Mouse (Mus musculus): ENCODE measurements around the gene Trim33. TPM values are rescaled to one million over a fixed set of nuclear protein-coding genes. Genes with fewer than 3 reads are reported as not detected.

The Trim33 gene
- polyA plus RNA-seq, 1 experiment: 138 TPM

- H3K4me3 ChIP-seq (ENCODE audit: low read depth, low read length): no peak overlapping the region
- no peaks in the 10 kb centered on the region for H3K36me3 ChIP-seq (ENCODE audit: control insufficient read depth, insufficient read depth, low read length, poor library complexity, severe bottlenecking)
- H3K27ac ChIP-seq (ENCODE audit: insufficient read depth, low read length): no peak overlapping the region; the same call in 1 of the 2 replicates
- peaks cover 9% of the 10 kb centered on the region for H3K4me1 ChIP-seq (ENCODE audit: control insufficient read depth, insufficient read depth, low read length)
- H3K27me3 ChIP-seq (ENCODE audit: control insufficient read depth, insufficient read depth, low read length, poor library complexity, severe bottlenecking): no peaks in the 10 kb centered on the region
- TF ChIP-seq EP300 (IDR thresholded peaks at IDR 0.05; ENCODE audit: insufficient read depth, low read depth, low read length): no peak
- TF ChIP-seq POLR2A (IDR thresholded peaks at IDR 0.05; ENCODE audit: insufficient read depth, low read length): no peak
- no peak for TF ChIP-seq CTCF (IDR thresholded peaks at IDR 0.05; ENCODE audit: low read depth, low read length)
- peaks cover 9% of the 10 kb centered on the region; the same call in 1 of the 2 replicates for H3K9me3 ChIP-seq (replicated peaks; ENCODE audit: control insufficient read depth, insufficient read depth, low read length, poor library complexity, severe bottlenecking)
- no peak overlapping the region for H3K9ac ChIP-seq (ENCODE audit: low read depth, poor library complexity, severe bottlenecking)
Measured at GRCm38 (mm10) chr3:103378018-103378417, 98.9 kb downstream of the Trim33 start.

- H3K9ac ChIP-seq (ENCODE audit: low read depth, poor library complexity, severe bottlenecking): no peak overlapping the region
- H3K27ac ChIP-seq (ENCODE audit: insufficient read depth, low read length): peak overlapping the region; percentile 68
- H3K4me3 ChIP-seq (ENCODE audit: low read depth, low read length): no peak overlapping the region
- peaks cover 9% of the 10 kb centered on the region; the same call in 1 of the 2 replicates for H3K9me3 ChIP-seq (replicated peaks; ENCODE audit: control insufficient read depth, insufficient read depth, low read length, poor library complexity, severe bottlenecking)
- TF ChIP-seq POLR2A (IDR thresholded peaks at IDR 0.05; ENCODE audit: insufficient read depth, low read length): no peak
- peak; percentile 96 for TF ChIP-seq EP300 (IDR thresholded peaks at IDR 0.05; ENCODE audit: insufficient read depth, low read depth, low read length)
- no peaks in the 10 kb centered on the region for H3K27me3 ChIP-seq (ENCODE audit: control insufficient read depth, insufficient read depth, low read length, poor library complexity, severe bottlenecking)
- peaks cover 9% of the 10 kb centered on the region for H3K4me1 ChIP-seq (ENCODE audit: control insufficient read depth, insufficient read depth, low read length)
- H3K36me3 ChIP-seq (ENCODE audit: control insufficient read depth, insufficient read depth, low read length, poor library complexity, severe bottlenecking): no peaks in the 10 kb centered on the region
Measured at GRCm38 (mm10) chr3:103379371-103379770, 100.3 kb downstream of the Trim33 start.

GRCm38 (mm10) chr3:103380814-103381213, 101.7 kb downstream of the Trim33 start:
- no peaks in the 10 kb centered on the region for H3K36me3 ChIP-seq (ENCODE audit: control insufficient read depth, insufficient read depth, low read length, poor library complexity, severe bottlenecking)
- no peak overlapping the region for H3K9ac ChIP-seq (ENCODE audit: low read depth, poor library complexity, severe bottlenecking)
- no peak overlapping the region for H3K27ac ChIP-seq (ENCODE audit: insufficient read depth, low read length)
- TF ChIP-seq CTCF (IDR thresholded peaks at IDR 0.05; ENCODE audit: low read depth, low read length) (no peak), EP300 (IDR thresholded peaks at IDR 0.05; ENCODE audit: insufficient read depth, low read depth, low read length) (no peak), POLR2A (IDR thresholded peaks at IDR 0.05; ENCODE audit: insufficient read depth, low read length) (no peak)
- H3K4me1 ChIP-seq (ENCODE audit: control insufficient read depth, insufficient read depth, low read length): peaks cover 9% of the 10 kb centered on the region
- H3K4me3 ChIP-seq (ENCODE audit: low read depth, low read length): no peak overlapping the region
- H3K9me3 ChIP-seq (replicated peaks; ENCODE audit: control insufficient read depth, insufficient read depth, low read length, poor library complexity, severe bottlenecking): peaks cover 9% of the 10 kb centered on the region; the same call in 1 of the 2 replicates
- no peaks in the 10 kb centered on the region for H3K27me3 ChIP-seq (ENCODE audit: control insufficient read depth, insufficient read depth, low read length, poor library complexity, severe bottlenecking)

GRCm38 (mm10) chr3:103381441-103381840, 102.3 kb downstream of the Trim33 start:
- TF ChIP-seq POLR2A (IDR thresholded peaks at IDR 0.05; ENCODE audit: insufficient read depth, low read length) (no peak), CTCF (IDR thresholded peaks at IDR 0.05; ENCODE audit: low read depth, low read length) (no peak), EP300 (IDR thresholded peaks at IDR 0.05; ENCODE audit: insufficient read depth, low read depth, low read length) (no peak)
- H3K27ac ChIP-seq (ENCODE audit: insufficient read depth, low read length): no peak overlapping the region
- H3K27me3 ChIP-seq (ENCODE audit: control insufficient read depth, insufficient read depth, low read length, poor library complexity, severe bottlenecking): no peaks in the 10 kb centered on the region
- peaks cover 9% of the 10 kb centered on the region for H3K4me1 ChIP-seq (ENCODE audit: control insufficient read depth, insufficient read depth, low read length)
- H3K4me3 ChIP-seq (ENCODE audit: low read depth, low read length): no peak overlapping the region
- H3K36me3 ChIP-seq (ENCODE audit: control insufficient read depth, insufficient read depth, low read length, poor library complexity, severe bottlenecking): no peaks in the 10 kb centered on the region
- H3K9ac ChIP-seq (ENCODE audit: low read depth, poor library complexity, severe bottlenecking): no peak overlapping the region
- H3K9me3 ChIP-seq (replicated peaks; ENCODE audit: control insufficient read depth, insufficient read depth, low read length, poor library complexity, severe bottlenecking): peaks cover 9% of the 10 kb centered on the region; the same call in 1 of the 2 replicates

GRCm38 (mm10) chr3:103382872-103383567, 103.9 kb downstream of the Trim33 start:
- no peak overlapping the region for H3K9ac ChIP-seq (ENCODE audit: low read depth, poor library complexity, severe bottlenecking)
- 0 out of 2 replicates have a peak, but pooled peaks have one; percentile 12 for TF ChIP-seq EP300 (IDR thresholded peaks at IDR 0.05; ENCODE audit: insufficient read depth, low read depth, low read length)
- no peak for TF ChIP-seq POLR2A (IDR thresholded peaks at IDR 0.05; ENCODE audit: insufficient read depth, low read length)
- TF ChIP-seq CTCF (IDR thresholded peaks at IDR 0.05; ENCODE audit: low read depth, low read length): peak; percentile 98
- H3K4me1 ChIP-seq (ENCODE audit: control insufficient read depth, insufficient read depth, low read length): peaks cover 8% of the 10 kb centered on the region
- H3K27ac ChIP-seq (ENCODE audit: insufficient read depth, low read length): no peak overlapping the region
- H3K4me3 ChIP-seq (ENCODE audit: low read depth, low read length): no peak overlapping the region
- peaks cover 9% of the 10 kb centered on the region; the same call in 1 of the 2 replicates for H3K9me3 ChIP-seq (replicated peaks; ENCODE audit: control insufficient read depth, insufficient read depth, low read length, poor library complexity, severe bottlenecking)
- H3K27me3 ChIP-seq (ENCODE audit: control insufficient read depth, insufficient read depth, low read length, poor library complexity, severe bottlenecking): no peaks in the 10 kb centered on the region
- no peaks in the 10 kb centered on the region for H3K36me3 ChIP-seq (ENCODE audit: control insufficient read depth, insufficient read depth, low read length, poor library complexity, severe bottlenecking)

GRCm38 (mm10) chr3:103384486-103384885, 105.4 kb downstream of the Trim33 start:
- no peak overlapping the region for H3K27ac ChIP-seq (ENCODE audit: insufficient read depth, low read length)
- H3K27me3 ChIP-seq (ENCODE audit: control insufficient read depth, insufficient read depth, low read length, poor library complexity, severe bottlenecking): no peaks in the 10 kb centered on the region
- no peak overlapping the region for H3K4me3 ChIP-seq (ENCODE audit: low read depth, low read length)
- peaks cover 8% of the 10 kb centered on the region for H3K4me1 ChIP-seq (ENCODE audit: control insufficient read depth, insufficient read depth, low read length)
- H3K36me3 ChIP-seq (ENCODE audit: control insufficient read depth, insufficient read depth, low read length, poor library complexity, severe bottlenecking): no peaks in the 10 kb centered on the region
- H3K9ac ChIP-seq (ENCODE audit: low read depth, poor library complexity, severe bottlenecking): no peak overlapping the region
- H3K9me3 ChIP-seq (replicated peaks; ENCODE audit: control insufficient read depth, insufficient read depth, low read length, poor library complexity, severe bottlenecking): peaks cover 9% of the 10 kb centered on the region; the same call in 1 of the 2 replicates
- TF ChIP-seq EP300 (IDR thresholded peaks at IDR 0.05; ENCODE audit: insufficient read depth, low read depth, low read length): no peak
